Mouse (Mus musculus) neural tube, embryonic 12.5 days (tissue): ENCODE measurements around the gene Snx11. TPM values are rescaled to one million over a fixed set of nuclear protein-coding genes. Genes with fewer than 3 reads are reported as not detected.
"Not testable (repeated sequence)": the region's sequence is repeated elsewhere in the genome, so short reads cannot be mapped to it uniquely, and the experiment has no call there.

ENCODE experiments used
- ATAC-seq: fragments of 200-750 bp; cut with Nextera tagmentation; 2 replicates; pipeline ENCODE4 v1.8.0; 2017; ENCODE audit warnings: low read depth, mild to moderate bottlenecking, moderate TSS enrichment, moderate library complexity; ENCODE audit not compliant: low FRiP score
- H3K27ac ChIP-seq: fragments of 300-500 bp; sonication (generic); 2 replicates; pipeline ENCODE4 v1.5.1; 2016
- H3K27me3 ChIP-seq: fragments of 300-500 bp; sonication (generic); replicated peaks from 2 replicates; pipeline ENCODE4 v1.6.1; 2016; ENCODE audit warnings: mild to moderate bottlenecking
- H3K36me3 ChIP-seq: fragments of 300-500 bp; sonication (generic); 2 replicates; pipeline ENCODE4 v1.6.1; 2016; ENCODE audit warnings: mild to moderate bottlenecking
- H3K4me1 ChIP-seq: fragments of 300-500 bp; sonication (generic); 2 replicates; pipeline ENCODE4 v1.6.1; 2016
- H3K4me2 ChIP-seq: fragments of 300-500 bp; sonication (generic); replicated peaks from 2 replicates; pipeline ENCODE4 v1.6.1; 2016; ENCODE audit warnings: mild to moderate bottlenecking
- H3K4me3 ChIP-seq: fragments of 300-500 bp; sonication (generic); 2 replicates; pipeline ENCODE4 v1.5.1; 2016
- H3K9ac ChIP-seq: fragments of 300-500 bp; sonication (generic); 2 replicates; pipeline ENCODE4 v1.6.1; 2016; ENCODE audit warnings: mild to moderate bottlenecking
- H3K9me3 ChIP-seq: fragments of 300-500 bp; sonication (generic); 2 replicates; pipeline ENCODE4 v1.6.1; 2016; ENCODE audit warnings: mild to moderate bottlenecking
- WGBS: fragments of 180-500 bp; shearing (Covaris S2); methylation state at CpG from one replicate; pipeline ENCODE4 v1.1.7; 2016; 5-methylcytosine and 5-hydroxymethylcytosine counted together
- polyA plus RNA-seq: library from polyadenylated mRNA; unstranded; fragments of >200 nt; fragmentation: Nextera tagmentation; extraction: Ambion mirVana; gene quantifications from 2 replicates; pipeline ENCODE4 v1.2.1, GENCODE M21; 2016

Gene Snx11
- polyA plus RNA-seq, 1 experiment from 2014 or later: 57.0 TPM

DNA sequence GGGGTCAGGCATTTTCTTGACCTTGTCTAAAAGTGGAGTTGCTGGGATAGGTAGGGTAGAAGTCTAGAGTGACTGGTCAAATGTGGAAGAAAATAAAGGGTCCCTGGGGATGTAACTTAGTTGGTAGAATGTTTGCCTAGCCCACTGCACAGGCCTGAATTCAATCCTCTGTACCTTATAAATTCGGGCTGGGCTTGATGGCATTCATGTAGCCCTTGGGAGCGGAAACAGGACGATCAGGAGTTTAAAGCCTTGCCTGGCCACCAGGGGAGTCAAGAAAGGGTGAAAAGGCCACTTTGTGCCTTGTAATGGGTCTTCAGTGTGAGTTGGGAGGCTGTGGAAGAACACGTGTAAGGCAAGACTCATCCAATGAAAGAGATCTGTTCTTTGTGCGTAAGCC is 12.6 kb upstream of the Snx11 start:
- H3K27ac ChIP-seq: no peak overlapping the region
- ATAC-seq: no peak

DNA sequence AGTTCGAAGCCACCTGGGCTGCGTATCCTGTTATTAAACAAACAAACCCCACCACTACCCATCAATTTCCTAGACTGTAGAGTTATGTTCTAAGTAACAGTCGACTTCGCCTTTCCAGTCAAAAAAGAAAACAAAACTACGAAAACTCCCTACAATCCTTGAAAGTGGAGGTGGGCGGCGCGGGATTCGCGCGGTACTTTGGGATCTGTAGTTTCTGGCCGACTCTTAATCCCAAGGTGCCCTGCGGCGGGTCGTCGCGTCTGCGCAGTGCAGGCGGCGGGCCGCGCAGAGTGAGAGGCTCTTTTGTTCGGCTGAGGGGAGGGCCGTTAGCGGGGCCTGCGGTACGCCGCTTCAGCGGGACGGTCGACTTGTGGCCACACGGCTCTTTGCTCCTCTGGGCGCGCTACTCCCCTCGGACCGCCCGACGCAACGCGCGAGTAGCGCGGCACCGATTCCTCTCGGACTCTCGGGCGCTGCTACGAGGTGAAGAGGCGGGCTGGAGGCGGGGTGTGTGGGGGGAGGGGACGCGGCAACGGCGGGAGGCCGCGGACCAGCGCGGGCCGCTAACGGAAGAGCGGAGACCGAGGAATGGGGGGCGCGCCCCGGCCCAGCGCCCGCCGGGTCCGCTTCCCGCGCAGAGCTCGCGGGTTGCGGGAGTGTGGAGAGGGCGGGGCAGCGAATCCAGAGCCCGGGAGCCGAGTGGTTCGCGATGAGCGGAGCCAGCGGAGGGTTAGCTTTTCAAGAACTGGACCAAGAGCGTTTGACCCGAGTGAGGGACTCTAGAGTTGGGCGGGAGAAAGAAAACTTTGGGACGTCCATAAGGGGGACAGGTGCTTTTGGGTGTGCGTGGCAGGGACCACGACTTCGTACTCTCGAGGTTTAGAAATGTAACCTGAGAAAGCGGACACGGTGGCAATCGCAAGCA is 11.8 kb upstream of the Snx11 start, which contains the start of gene Cbx1:
Cbx1 (plus strand) TSS at position 257 of the 925 bp plus-strand sequence.
- Histone ChIP-seq H3K9me3 (no peaks in the 10 kb centered on the region), H3K27ac (peak within 1 kb of the TSS; percentile 96), H3K4me2 (peak within 1 kb of the TSS; percentile 78), H3K4me1 (peaks cover 26% of the 10 kb centered on the region), H3K27me3 (no peaks in the 10 kb centered on the region), H3K36me3 (no peaks in the 10 kb centered on the region), H3K4me3 (peak within 1 kb of the TSS; percentile 95), H3K9ac (peak within 1 kb of the TSS; percentile 94)
- ATAC-seq: peak; percentile 96
- 1% methylated on average over 93 of the region's 93 CpGs for WGBS

More for the DNA sequence above, 12.6 kb upstream of the Snx11 start:
- peaks cover 26% of the 10 kb centered on the region for H3K4me1 ChIP-seq
- WGBS: 9% methylated on average over 5 of the region's 5 CpGs
- H3K27me3 ChIP-seq: no peaks in the 10 kb centered on the region
- peak overlapping the region; percentile 95 for H3K4me3 ChIP-seq
- no peaks in the 10 kb centered on the region for H3K36me3 ChIP-seq
- H3K9ac ChIP-seq: peak overlapping the region; percentile 94
- H3K4me2 ChIP-seq: peak overlapping the region; percentile 78
- no peaks in the 10 kb centered on the region for H3K9me3 ChIP-seq

- no peak overlapping the region for H3K9ac ChIP-seq
- H3K4me2 ChIP-seq: no peak overlapping the region
- H3K4me3 ChIP-seq: no peak overlapping the region
- peaks cover 19% of the 10 kb centered on the region for H3K4me1 ChIP-seq
- 36% methylated on average over 9 of the region's 9 CpGs for WGBS
- no peaks in the 10 kb centered on the region for H3K36me3 ChIP-seq
- H3K27me3 ChIP-seq: no peaks in the 10 kb centered on the region
- no peak for ATAC-seq
- no peak overlapping the region for H3K27ac ChIP-seq
- H3K9me3 ChIP-seq: no peaks in the 10 kb centered on the region
These were observed 9.5 kb upstream of the Snx11 start for GRCm38 (mm10) chr11:96786731-96787450.

- H3K27me3 ChIP-seq, H3K9me3 ChIP-seq, H3K9ac ChIP-seq, H3K4me1 ChIP-seq, ATAC-seq, H3K4me3 ChIP-seq, H3K27ac ChIP-seq, H3K36me3 ChIP-seq, H3K4me2 ChIP-seq: not testable (repeated sequence)
- WGBS: 17% methylated on average over 7 of the region's 7 CpGs
These were observed 7.5 kb upstream of the Snx11 start for GRCm38 (mm10) chr11:96784847-96785246.

DNA sequence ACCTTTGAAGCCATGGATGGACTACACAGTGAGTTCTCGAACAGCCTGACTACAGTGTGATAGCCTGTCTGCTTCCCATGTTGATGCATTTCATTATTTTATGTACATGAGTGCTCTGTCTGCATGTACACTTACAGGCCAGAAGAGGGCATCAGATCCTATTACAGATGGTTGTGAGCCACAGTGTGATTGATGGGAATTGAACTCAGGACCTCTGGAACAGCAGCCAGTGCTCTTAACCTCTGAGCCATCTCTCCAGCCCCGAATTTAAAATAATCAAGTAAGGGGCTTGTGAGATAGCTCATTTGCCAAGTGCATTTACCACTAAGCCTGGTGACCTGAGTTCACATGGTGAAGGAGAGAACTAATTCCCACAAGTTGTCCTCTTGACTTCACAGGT is 4.1 kb upstream of the Snx11 start:
- Histone ChIP-seq H3K4me1 (peaks cover 4% of the 10 kb centered on the region), H3K4me3 (no peak overlapping the region), H3K9ac (no peak overlapping the region), H3K4me2 (no peak overlapping the region), H3K36me3 (no peaks in the 10 kb centered on the region), H3K27me3 (no peaks in the 10 kb centered on the region), H3K9me3 (no peaks in the 10 kb centered on the region), H3K27ac (no peak overlapping the region)
- 88% methylated on average over 2 of the region's 2 CpGs for WGBS
- ATAC-seq: no peak

DNA sequence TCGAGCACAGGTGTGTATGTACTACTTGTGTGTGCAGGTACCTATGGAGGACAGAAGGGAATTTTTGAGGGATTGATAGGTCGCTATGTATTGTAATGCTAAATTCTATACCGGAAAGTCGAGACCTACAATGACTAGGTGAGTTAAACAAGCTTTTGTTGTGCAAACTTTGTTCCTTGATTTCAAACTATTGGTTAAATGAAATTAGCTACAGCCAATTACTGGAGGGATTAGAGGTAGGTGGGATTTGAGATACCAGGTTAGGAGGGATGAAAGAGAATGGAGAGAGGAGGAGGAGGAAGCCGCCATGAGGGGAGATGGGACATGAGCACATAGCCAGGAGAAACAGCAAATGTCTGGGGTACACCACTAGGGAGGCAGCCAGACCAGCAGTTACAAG is 2.9 kb upstream of the Snx11 start:
- ATAC-seq: no peak
- Histone ChIP-seq H3K27me3 (no peaks in the 10 kb centered on the region), H3K4me1 (peaks cover 16% of the 10 kb centered on the region), H3K36me3 (no peaks in the 10 kb centered on the region), H3K4me2 (no peak overlapping the region), H3K4me3 (no peak overlapping the region), H3K27ac (no peak overlapping the region), H3K9ac (no peak overlapping the region), H3K9me3 (no peaks in the 10 kb centered on the region)
- 75% methylated on average over 5 of the region's 5 CpGs for WGBS

DNA sequence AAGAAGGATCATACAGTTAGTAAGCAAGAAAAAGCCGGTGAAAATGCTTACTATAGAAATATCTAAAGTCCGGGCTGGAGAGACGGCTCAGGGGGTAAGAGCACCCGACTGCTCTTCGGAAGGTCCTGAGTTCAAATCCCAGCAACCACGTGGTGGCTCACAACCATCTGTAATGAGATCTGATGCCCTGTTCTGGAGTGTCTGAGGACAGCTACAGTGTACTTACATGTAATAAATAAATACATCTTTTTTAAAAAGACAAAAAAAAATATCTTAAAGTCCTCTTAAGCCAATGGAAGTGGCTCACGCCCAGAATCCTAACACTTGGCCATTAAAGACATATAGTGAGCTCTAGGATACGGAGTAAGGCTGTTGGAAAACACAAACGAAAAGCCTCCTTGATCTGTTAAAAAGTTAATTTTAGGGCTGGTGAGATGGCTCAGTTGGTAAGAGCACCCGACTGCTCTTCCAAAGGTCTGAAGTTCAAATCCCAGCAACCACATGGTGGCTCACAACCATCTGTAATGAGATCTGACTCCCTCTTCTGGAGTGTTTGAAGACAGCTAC is 785 bp upstream of the Snx11 start:
- not testable (repeated sequence) for H3K27me3 ChIP-seq, H3K27ac ChIP-seq, H3K36me3 ChIP-seq, ATAC-seq, H3K9me3 ChIP-seq
- Histone ChIP-seq H3K4me2 (peak overlapping the region; percentile 74), H3K9ac (peak overlapping the region; percentile 35; the same call in 1 of the 2 replicates), H3K4me1 (peaks cover 24% of the 10 kb centered on the region), H3K4me3 (peak overlapping the region; percentile 77)
- 71% methylated on average over 10 of the region's 10 CpGs for WGBS

- H3K9me3 ChIP-seq: no peaks in the 10 kb centered on the region
- H3K4me2 ChIP-seq: peak overlapping the region; percentile 74
- H3K27ac ChIP-seq: peak overlapping the region; percentile 10; the same call in 1 of the 2 replicates
- no peak for ATAC-seq
- H3K4me3 ChIP-seq: peak overlapping the region; percentile 77
- peaks cover 27% of the 10 kb centered on the region for H3K36me3 ChIP-seq
- H3K27me3 ChIP-seq: no peaks in the 10 kb centered on the region
- H3K4me1 ChIP-seq: peaks cover 24% of the 10 kb centered on the region
- H3K9ac ChIP-seq: peak overlapping the region; percentile 64
- WGBS: 38% methylated on average over 3 of the region's 3 CpGs
These were observed 1.3 kb downstream of the Snx11 start for GRCm38 (mm10) chr11:96776068-96776467.

GRCm38 (mm10) chr11:96775665-96776064 is 1.7 kb downstream of the Snx11 start:
- H3K27ac ChIP-seq: no peak overlapping the region
- 60% methylated on average over 7 of the region's 7 CpGs for WGBS

DNA sequence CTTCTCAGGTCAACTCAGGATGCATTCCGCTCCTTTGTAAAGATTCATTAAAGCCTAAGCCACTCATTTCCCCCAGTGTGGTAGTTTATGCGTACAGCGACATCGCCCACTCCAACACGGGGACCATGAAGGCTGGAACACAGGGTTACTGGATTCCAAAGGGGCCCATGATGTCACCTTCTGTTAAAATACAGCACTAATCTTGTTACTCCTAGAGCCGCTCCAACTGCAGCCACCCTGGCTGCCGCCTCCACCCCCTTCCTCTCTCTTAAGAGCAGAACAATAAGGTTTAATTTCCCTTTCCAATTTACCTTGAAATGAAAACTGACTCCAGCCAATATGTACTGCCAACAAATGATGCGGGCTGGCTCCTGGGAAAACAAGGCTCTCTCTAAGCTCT is 2.3 kb downstream of the Snx11 start:
- Histone ChIP-seq H3K4me3 (no peak overlapping the region), H3K27me3 (no peaks in the 10 kb centered on the region), H3K9ac (no peak overlapping the region), H3K4me1 (peaks cover 24% of the 10 kb centered on the region), H3K4me2 (peak overlapping the region; percentile 74), H3K36me3 (peaks cover 37% of the 10 kb centered on the region), H3K27ac (no peak overlapping the region), H3K9me3 (no peaks in the 10 kb centered on the region)
- ATAC-seq: no peak
- 76% methylated on average over 8 of the region's 8 CpGs for WGBS

More at GRCm38 (mm10) chr11:96775665-96776064, 1.7 kb downstream of the Snx11 start:
- H3K9me3 ChIP-seq: no peaks in the 10 kb centered on the region
- H3K27me3 ChIP-seq: no peaks in the 10 kb centered on the region
- H3K9ac ChIP-seq: no peak overlapping the region
- H3K4me1 ChIP-seq: peaks cover 24% of the 10 kb centered on the region
- H3K4me3 ChIP-seq: no peak overlapping the region
- H3K36me3 ChIP-seq: peaks cover 31% of the 10 kb centered on the region
- ATAC-seq: no peak
- H3K4me2 ChIP-seq: peak overlapping the region; percentile 74

- ATAC-seq: no peak
- Histone ChIP-seq H3K27me3 (no peaks in the 10 kb centered on the region), H3K9me3 (no peaks in the 10 kb centered on the region), H3K27ac (no peak overlapping the region), H3K36me3 (peaks cover 41% of the 10 kb centered on the region), H3K4me1 (peaks cover 24% of the 10 kb centered on the region), H3K9ac (no peak overlapping the region), H3K4me2 (peak overlapping the region; percentile 74), H3K4me3 (no peak overlapping the region)
- WGBS: 84% methylated on average over 3 of the region's 3 CpGs
These were observed 2.8 kb downstream of the Snx11 start for GRCm38 (mm10) chr11:96774536-96774935.

GRCm38 (mm10) chr11:96772413-96772812 is 4.9 kb downstream of the Snx11 start:
- Histone ChIP-seq H3K4me3 (no peak overlapping the region), H3K9ac (no peak overlapping the region), H3K27me3 (no peaks in the 10 kb centered on the region), H3K9me3 (no peaks in the 10 kb centered on the region), H3K4me1 (peaks cover 42% of the 10 kb centered on the region), H3K27ac (no peak overlapping the region), H3K36me3 (peaks cover 59% of the 10 kb centered on the region), H3K4me2 (no peak overlapping the region)
- WGBS: 94% methylated on average over 9 of the region's 9 CpGs
- no peak for ATAC-seq
